Mouse (Mus musculus) hindbrain, embryonic 16.5 days (tissue): ENCODE data around the gene Serpinb9b. TPM values are rescaled to one million over a fixed set of nuclear protein-coding genes. Genes with fewer than 3 reads are reported as not detected.
"Not testable (repeated sequence)": the region's sequence is repeated elsewhere in the genome, so short reads cannot be mapped to it uniquely, and the experiment has no call there.

Source experiments
- ATAC-seq: fragments of 200-750 bp; cut with Nextera tagmentation; 2 replicates; pipeline ENCODE4 v1.8.0; 2017; ENCODE audit warnings: moderate TSS enrichment, moderate library complexity
- H3K27ac ChIP-seq: fragments of 300-500 bp; sonication (generic); 2 replicates; pipeline ENCODE4 v1.5.1; 2014; ENCODE audit warnings: low read depth, mild to moderate bottlenecking, control low read depth, low read length, moderate library complexity
- H3K27me3 ChIP-seq: fragments of 300-500 bp; sonication (generic); replicated peaks from 2 replicates; pipeline ENCODE4 v1.6.1; 2014; ENCODE audit warnings: low read length; ENCODE audit not compliant: control insufficient read depth, insufficient read depth
- H3K36me3 ChIP-seq: fragments of 300-500 bp; sonication (generic); 2 replicates; pipeline ENCODE4 v1.6.1; 2014; ENCODE audit warnings: mild to moderate bottlenecking, low read length, moderate library complexity, mixed read lengths; ENCODE audit not compliant: control insufficient read depth, insufficient read depth
- H3K4me1 ChIP-seq: fragments of 300-500 bp; sonication (generic); 2 replicates; pipeline ENCODE4 v1.6.1; 2014; ENCODE audit warnings: low read depth, low read length; ENCODE audit not compliant: control insufficient read depth, insufficient read depth
- H3K4me2 ChIP-seq: fragments of 300-500 bp; sonication (generic); 2 replicates; pipeline ENCODE4 v1.6.1; 2014; ENCODE audit warnings: mild to moderate bottlenecking, low read length, control low read depth, moderate library complexity
- H3K4me3 ChIP-seq: fragments of 300-500 bp; sonication (generic); 2 replicates; pipeline ENCODE4 v1.5.1; 2014; ENCODE audit warnings: mild to moderate bottlenecking, low read length, control low read depth, moderate library complexity
- H3K9ac ChIP-seq: fragments of 300-500 bp; sonication (generic); 2 replicates; pipeline ENCODE4 v1.6.1; 2014; ENCODE audit warnings: low read depth, mild to moderate bottlenecking, control low read depth, low read length, moderate library complexity
- H3K9me3 ChIP-seq: fragments of 300-500 bp; sonication (generic); 2 replicates; pipeline ENCODE4 v1.6.1; 2014; ENCODE audit warnings: mild to moderate bottlenecking, low read length, moderate library complexity; ENCODE audit not compliant: control insufficient read depth
- WGBS: fragments of 180-500 bp; shearing (Covaris S2); extraction: QIAGEN DNeasy Blood & Tissue Kit; methylation state at CpG from one replicate; pipeline ENCODE4 v1.1.7; 2014; 5-methylcytosine and 5-hydroxymethylcytosine counted together
- polyA plus RNA-seq: library from polyadenylated mRNA; unstranded; fragments of >200 nt; fragmentation: Nextera tagmentation; extraction: Ambion mirVana; gene quantifications from 2 replicates; pipeline ENCODE4 v1.2.1, GENCODE M21; 2015

The Serpinb9b gene
- polyA plus RNA-seq, 1 experiment from 2014 or later: 0.14 TPM

GRCm38 (mm10) chr13:33029478-33029877 lies 2.3 kb downstream of the Serpinb9b start:
- not testable (repeated sequence) for H3K9me3 ChIP-seq, ATAC-seq, H3K4me1 ChIP-seq, H3K36me3 ChIP-seq, H3K9ac ChIP-seq, H3K27me3 ChIP-seq, H3K4me2 ChIP-seq, H3K4me3 ChIP-seq, H3K27ac ChIP-seq
- 98% methylated on average over 2 of the region's 2 CpGs for WGBS

- no peaks in the 10 kb centered on the region for H3K9me3 ChIP-seq
- no peaks in the 10 kb centered on the region for H3K27me3 ChIP-seq
- no peak overlapping the region for H3K4me2 ChIP-seq
- no peak for ATAC-seq
- H3K9ac ChIP-seq: no peak overlapping the region
- H3K4me3 ChIP-seq: no peak overlapping the region
- no peak overlapping the region for H3K27ac ChIP-seq
- no peaks in the 10 kb centered on the region for H3K4me1 ChIP-seq
- 87% methylated on average over 2 of the region's 3 CpGs for WGBS
- no peaks in the 10 kb centered on the region for H3K36me3 ChIP-seq
Measured at GRCm38 (mm10) chr13:33030281-33030680, 3.1 kb downstream of the Serpinb9b start.

GRCm38 (mm10) chr13:33035506-33035905 lies 8.3 kb downstream of the Serpinb9b start:
- no peaks in the 10 kb centered on the region for H3K4me1 ChIP-seq
- no peak overlapping the region for H3K4me3 ChIP-seq
- ATAC-seq: no peak
- no peak overlapping the region for H3K9ac ChIP-seq
- H3K9me3 ChIP-seq: no peaks in the 10 kb centered on the region
- no peaks in the 10 kb centered on the region for H3K36me3 ChIP-seq
- WGBS: 89% methylated on average over 1 of the region's 1 CpGs
- no peak overlapping the region for H3K4me2 ChIP-seq
- no peak overlapping the region for H3K27ac ChIP-seq
- no peaks in the 10 kb centered on the region for H3K27me3 ChIP-seq

GRCm38 (mm10) chr13:33043542-33043941 lies 16.3 kb downstream of the Serpinb9b start:
- H3K27ac ChIP-seq: no peak overlapping the region
- no peak overlapping the region for H3K9ac ChIP-seq
- no peaks in the 10 kb centered on the region for H3K36me3 ChIP-seq
- H3K9me3 ChIP-seq: no peaks in the 10 kb centered on the region
- H3K4me1 ChIP-seq: no peaks in the 10 kb centered on the region
- no peak overlapping the region for H3K4me3 ChIP-seq
- no peaks in the 10 kb centered on the region for H3K27me3 ChIP-seq
- no peak for ATAC-seq
- no peak overlapping the region for H3K4me2 ChIP-seq
- 92% methylated on average over 3 of the region's 3 CpGs for WGBS

- WGBS: 84% methylated on average over 2 of the region's 2 CpGs
- H3K27ac ChIP-seq: no peak overlapping the region
- no peaks in the 10 kb centered on the region for H3K9me3 ChIP-seq
- no peak for ATAC-seq
- no peak overlapping the region for H3K4me3 ChIP-seq
- no peak overlapping the region for H3K4me2 ChIP-seq
- H3K9ac ChIP-seq: no peak overlapping the region
- H3K4me1 ChIP-seq: no peaks in the 10 kb centered on the region
- no peaks in the 10 kb centered on the region for H3K27me3 ChIP-seq
- no peaks in the 10 kb centered on the region for H3K36me3 ChIP-seq
Measured at GRCm38 (mm10) chr13:33047234-33047633, 20.0 kb downstream of the Serpinb9b start.

- H3K27me3 ChIP-seq: no peaks in the 10 kb centered on the region
- no peak for ATAC-seq
- 84% methylated on average over 4 of the region's 4 CpGs for WGBS
Measured at GRCm38 (mm10) chr13:33048187-33048586, 21.0 kb downstream of the Serpinb9b start.

GRCm38 (mm10) chr13:33051697-33052096 lies 24.5 kb downstream of the Serpinb9b start:
- Histone ChIP-seq H3K4me2 (no peak overlapping the region), H3K9me3 (no peaks in the 10 kb centered on the region), H3K4me1 (no peaks in the 10 kb centered on the region), H3K27me3 (no peaks in the 10 kb centered on the region), H3K9ac (no peak overlapping the region), H3K4me3 (no peak overlapping the region), H3K36me3 (no peaks in the 10 kb centered on the region), H3K27ac (no peak overlapping the region)
- 77% methylated on average over 3 of the region's 3 CpGs for WGBS
- no peak for ATAC-seq

More at GRCm38 (mm10) chr13:33048187-33048586, 21.0 kb downstream of the Serpinb9b start:
- Histone ChIP-seq H3K9me3 (no peaks in the 10 kb centered on the region), H3K9ac (no peak overlapping the region), H3K36me3 (no peaks in the 10 kb centered on the region), H3K4me3 (no peak overlapping the region), H3K4me1 (no peaks in the 10 kb centered on the region), H3K4me2 (no peak overlapping the region), H3K27ac (no peak overlapping the region)

- no peak for ATAC-seq
- no peak overlapping the region for H3K4me3 ChIP-seq
- H3K27ac ChIP-seq: no peak overlapping the region
- WGBS: 65% methylated on average over 1 of the region's 1 CpGs
- no peaks in the 10 kb centered on the region for H3K27me3 ChIP-seq
- no peaks in the 10 kb centered on the region for H3K36me3 ChIP-seq
- no peak overlapping the region for H3K9ac ChIP-seq
- no peak overlapping the region for H3K4me2 ChIP-seq
- H3K9me3 ChIP-seq: no peaks in the 10 kb centered on the region
- no peaks in the 10 kb centered on the region for H3K4me1 ChIP-seq
Measured at GRCm38 (mm10) chr13:33063048-33063447, 35.8 kb downstream of the Serpinb9b start.

GRCm38 (mm10) chr13:33067387-33067977 lies 40.3 kb downstream of the Serpinb9b start:
- Histone ChIP-seq H3K4me2 (no peak overlapping the region), H3K9ac (no peak overlapping the region), H3K27me3 (no peaks in the 10 kb centered on the region)

GRCm38 (mm10) chr13:33068164-33068563 lies 40.9 kb downstream of the Serpinb9b start:
- Histone ChIP-seq H3K36me3 (no peaks in the 10 kb centered on the region), H3K4me3 (no peak overlapping the region), H3K4me2 (no peak overlapping the region), H3K9me3 (no peaks in the 10 kb centered on the region), H3K27me3 (no peaks in the 10 kb centered on the region), H3K4me1 (no peaks in the 10 kb centered on the region), H3K9ac (no peak overlapping the region), H3K27ac (no peak overlapping the region)
- WGBS: 90% methylated on average over 3 of the region's 3 CpGs
- no peak for ATAC-seq

More at GRCm38 (mm10) chr13:33067387-33067977, 40.3 kb downstream of the Serpinb9b start:
- WGBS: 64% methylated on average over 1 of the region's 1 CpGs
- Histone ChIP-seq H3K36me3 (no peaks in the 10 kb centered on the region), H3K4me3 (no peak overlapping the region), H3K9me3 (no peaks in the 10 kb centered on the region), H3K4me1 (no peaks in the 10 kb centered on the region), H3K27ac (no peak overlapping the region)
- no peak for ATAC-seq
